In the genomic region with DNA sequence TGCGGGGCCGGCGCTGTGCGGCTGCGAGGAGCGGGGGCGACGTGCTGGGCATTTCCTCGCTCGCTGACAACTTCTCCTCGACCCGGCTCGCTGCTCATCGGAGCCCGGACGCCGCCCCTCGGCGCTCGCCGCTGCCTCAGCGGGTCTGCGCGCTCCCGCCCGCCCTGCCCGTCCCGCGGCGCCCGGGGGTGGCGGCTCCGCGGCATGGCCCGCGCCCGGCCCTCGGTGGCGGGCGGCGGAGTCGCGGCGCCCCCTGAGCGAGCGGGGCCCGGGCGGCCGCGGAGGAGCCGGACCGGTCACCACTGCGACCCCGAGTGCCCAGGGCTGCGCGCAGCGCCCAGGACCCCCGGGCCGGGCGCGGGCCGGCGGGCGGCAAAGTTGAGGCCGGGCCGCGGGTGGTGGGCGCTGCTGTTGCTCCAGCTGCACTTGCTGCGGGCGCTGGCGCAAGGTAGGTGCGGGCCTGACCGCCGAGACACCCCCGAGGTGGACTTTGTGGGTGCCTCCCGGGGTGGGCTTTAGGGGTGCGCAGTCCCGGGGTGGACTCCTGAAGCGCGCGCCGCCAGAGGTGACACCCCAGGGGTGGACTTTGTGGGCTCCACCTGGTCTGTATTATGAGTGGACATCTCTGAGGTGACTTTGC, we compare ENCODE assay signal across 9 mouse cellular contexts. TPM values are rescaled to one million over a fixed set of nuclear protein-coding genes. Genes with fewer than 3 reads are reported as not detected.
A peak's percentile ranks its signal among the peaks of the same experiment; 100 is the strongest.
DNase-seq lines count a peak whose midpoint lies in the region; ATAC-seq lines count a peak whose summit lies in the region.
"Had no signal": no experiment of that assay in that cellular context is flagged by ENCODE, and none has a peak within 500 bp of the region (broad histone marks: within the 10 kb centered on the region; RNA-seq: fewer than 3 reads in every experiment).

No protein-coding gene starts in this region.

- H3K4me1 ChIP-seq in megakaryocyte, embryonic 14.5 days: peaks cover 19% of the 10 kb centered on the region
- peaks cover 28% of the 10 kb centered on the region for H3K4me1 ChIP-seq in forebrain, embryonic 15.5 days
- H3K4me1 ChIP-seq in liver, embryonic 11.5 days (replicated peaks; ENCODE audit: control insufficient read depth, insufficient read depth, low read length): peaks cover 11% of the 10 kb centered on the region; the same call in 1 of the 2 replicates

- peak; percentile 31 to 33 for DNase-seq in cerebellum, postnatal 10 days
- no peak for DNase-seq in cerebellum, adult 9-10 months
- no peak for DNase-seq in liver, embryonic 11.5 days (ENCODE audit: low spot score)
- peak; percentile 53 for DNase-seq in testis, postnatal 10 days (ENCODE audit: low spot score)
- DNase-seq in spleen, adult 12 weeks (ENCODE audit: low spot score): no peak

- H3K36me3 ChIP-seq in megakaryocyte, embryonic 14.5 days (replicated peaks; ENCODE audit: low read length): no peaks in the 10 kb centered on the region
- H3K36me3 ChIP-seq in forebrain, embryonic 15.5 days: no peaks in the 10 kb centered on the region
- H3K36me3 ChIP-seq in liver, embryonic 11.5 days (ENCODE audit: control insufficient read depth, insufficient read depth, low read length): no peaks in the 10 kb centered on the region

- peak overlapping the region; percentile 91 for H3K4me3 ChIP-seq in megakaryocyte, embryonic 14.5 days (replicated peaks)
- peak overlapping the region; percentile 65 for H3K4me3 ChIP-seq in forebrain, embryonic 15.5 days
- peak overlapping the region; percentile 62 for H3K4me3 ChIP-seq in liver, embryonic 11.5 days (ENCODE audit: low read depth, low read length)

- peak overlapping the region; percentile 95 for H3K4me2 ChIP-seq in forebrain, embryonic 15.5 days (replicated peaks)
- peak overlapping the region; percentile 80 for H3K4me2 ChIP-seq in liver, embryonic 11.5 days

- WGBS in forebrain, embryonic 15.5 days: under 1% methylated on average over 71 of the region's 82 CpGs
- WGBS in liver, embryonic 11.5 days: 1% methylated on average over 65 of the region's 82 CpGs

- H3K9me3 ChIP-seq in megakaryocyte, embryonic 14.5 days: peaks cover 7% of the 10 kb centered on the region; the same call in 1 of the 2 replicates
- no peaks in the 10 kb centered on the region for H3K9me3 ChIP-seq in forebrain, embryonic 15.5 days
- no peaks in the 10 kb centered on the region for H3K9me3 ChIP-seq in liver, embryonic 11.5 days (ENCODE audit: control insufficient read depth, low read length)

- H3K27ac ChIP-seq in forebrain, embryonic 15.5 days (replicated peaks): no peak overlapping the region; the same call in 1 of the 2 replicates
- H3K27ac ChIP-seq in liver, embryonic 11.5 days (ENCODE audit: low read depth, low read length): no peak overlapping the region

- peak overlapping the region; percentile 47 for H3K9ac ChIP-seq in forebrain, embryonic 15.5 days (replicated peaks)
- peak overlapping the region; percentile 62 for H3K9ac ChIP-seq in liver, embryonic 11.5 days (ENCODE audit: low read depth, low read length)

- ATAC-seq in megakaryocyte, adult 5-6 weeks (ENCODE audit: poor library complexity, severe bottlenecking): no peak
- ATAC-seq in forebrain, embryonic 15.5 days (replicated peaks): peak; percentile 53; the same call in 1 of the 2 replicates
- ATAC-seq in liver, embryonic 11.5 days (replicated peaks; ENCODE audit: low FRiP score): no peak

- H3K27me3 ChIP-seq in megakaryocyte, embryonic 14.5 days (replicated peaks): peaks cover 65% of the 10 kb centered on the region
- H3K27me3 ChIP-seq in forebrain, embryonic 15.5 days: peaks cover 49% of the 10 kb centered on the region
- peaks cover 52% of the 10 kb centered on the region for H3K27me3 ChIP-seq in liver, embryonic 11.5 days (replicated peaks; ENCODE audit: control insufficient read depth, insufficient read depth, low read length)
- H3K27me3 ChIP-seq: CH12.LX had no signal

RNA-seq across cellular contexts. Expression of a gene that starts 0.5 kb away (rescaled TPM):
- polyA plus RNA-seq in megakaryocyte, embryonic 14.5 days (2012; ENCODE audit: insufficient read depth, low replicate concordance): not detected in 2 replicates
- 0.16 TPM in 1 of 2 replicates, not detected in the other for total RNA-seq in megakaryocyte, adult 5-6 weeks (2015)
- total RNA-seq in megakaryocyte, adult 5-6 weeks (2017): not detected in 2 replicates
- polyA plus RNA-seq in forebrain, embryonic 15.5 days (2015; fragmentation: Nextera tagmentation; extraction: Ambion mirVana): 1.5 TPM in 2 replicates
- 0.31 and 0.53 TPM in 2 replicates for polyA plus RNA-seq in liver, embryonic 11.5 days (2014; fragmentation: Nextera tagmentation; extraction: Ambion mirVana)

Comparison
In these comparisons a context has a peak if more than half of its experiments do, and no peak if none do; other contexts are left out.
1. DNase-seq: peak in cerebellum, postnatal 10 days (2 of 2) and testis, postnatal 10 days (single experiment); none in cerebellum, adult 9-10 months (single experiment), liver, embryonic 11.5 days (single experiment) and spleen, adult 12 weeks (single experiment).
2. Peak in every context shown above with its lines, with median percentiles within 50 percentile points of each other: H3K4me3 ChIP-seq.